Mouse (Mus musculus) erythroblast, embryonic 14.5 days (primary cell): ENCODE data around the gene Dennd5b.

ENCODE experiments used
- GATA1 ChIP-seq: IDR thresholded peaks from 2 replicates; pipeline ENCODE4 v1.6.1; 2012; ENCODE audit warnings: low read length, inconsistent platforms, mixed read lengths
- TAL1 ChIP-seq: IDR thresholded peaks from 3 replicates; pipeline ENCODE4 v1.6.1; 2012; ENCODE audit warnings: low read length, inconsistent platforms, mixed read lengths

DNA sequence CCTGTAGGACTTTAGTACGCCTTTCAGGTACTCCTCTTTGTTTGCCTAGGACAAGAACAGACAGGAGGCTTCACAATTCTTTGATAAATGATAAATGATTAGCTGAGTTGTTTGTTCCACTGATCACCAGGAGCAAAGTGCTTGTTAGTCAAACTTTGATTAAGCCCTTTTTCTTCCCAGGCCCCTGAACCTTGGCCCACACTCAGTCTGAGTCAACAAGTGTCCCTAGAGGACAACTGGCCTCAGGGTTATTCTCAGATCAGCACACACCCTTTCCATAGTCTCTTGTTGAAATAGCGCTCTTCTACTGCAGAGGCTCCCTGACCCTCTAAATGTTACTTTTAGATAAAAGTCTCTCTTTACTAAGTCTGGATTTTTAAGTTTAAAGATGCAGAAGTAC lies 17.5 kb upstream of the Dennd5b start:
- TF ChIP-seq GATA1: no peak
- no peak for TF ChIP-seq TAL1
